Mouse (Mus musculus) myocyte (in vitro differentiated cells): ENCODE measurements around the gene Ccdc185. TPM values are rescaled to one million over a fixed set of nuclear protein-coding genes. Genes with fewer than 3 reads are reported as not detected.

ENCODE experiments used
- H3K27me3 ChIP-seq: one replicate; pipeline ENCODE4 v1.6.1; 2011; ENCODE audit not compliant: control insufficient read depth, insufficient read depth, insufficient read length
- H3K36me3 ChIP-seq: one replicate; pipeline ENCODE4 v1.6.1; 2011; ENCODE audit not compliant: control insufficient read depth, insufficient read depth
- H3K4me2 ChIP-seq: one replicate; pipeline ENCODE4 v1.6.1; 2011; ENCODE audit warnings: low read depth, control low read depth
- H3K4me3 ChIP-seq: one replicate; pipeline ENCODE4 v1.5.1; 2011; ENCODE audit warnings: mild to moderate bottlenecking, control low read depth, moderate library complexity
- H3K79me2 ChIP-seq: one replicate; pipeline ENCODE4 v1.6.1; 2011; ENCODE audit not compliant: control insufficient read depth, insufficient read depth
- H3ac ChIP-seq: one replicate; pipeline ENCODE4 v1.6.1; 2011; ENCODE audit not compliant: control insufficient read depth, insufficient read length
- CEBPB ChIP-seq: IDR thresholded peaks from 2 replicates; pipeline ENCODE4 v1.6.1; 2011; ENCODE audit warnings: mild to moderate bottlenecking, moderate library complexity; ENCODE audit not compliant: poor library complexity, insufficient read depth, severe bottlenecking
- E2F4 ChIP-seq: IDR thresholded peaks from one replicate; pipeline ENCODE4 v1.6.1; 2011; ENCODE audit warnings: mild to moderate bottlenecking, control low read depth, moderate library complexity; ENCODE audit not compliant: insufficient read depth
- MAX ChIP-seq: IDR thresholded peaks from one replicate; pipeline ENCODE4 v1.6.1; 2011; ENCODE audit warnings: low read depth, mild to moderate bottlenecking, control low read depth
- MYOD1 ChIP-seq, 3 experiments: IDR thresholded peaks; one replicate each; pipeline ENCODE4 v1.6.1; 2011; ENCODE audit warnings: control low read depth in 2 of 3, low read depth in 2 of 3, mild to moderate bottlenecking in 2 of 3, moderate library complexity in 1 of 3; ENCODE audit not compliant: insufficient read length in 2 of 3, control insufficient read depth in 1 of 3
- MYOG ChIP-seq, 3 experiments: IDR thresholded peaks; one replicate each; pipeline ENCODE4 v1.6.1; 2011; ENCODE audit warnings: control low read depth in 2 of 3, low read depth in 2 of 3, mild to moderate bottlenecking in 2 of 3; ENCODE audit not compliant: insufficient read length in 2 of 3, control insufficient read depth in 1 of 3, insufficient read depth in 1 of 3
- POLR2A ChIP-seq: IDR thresholded peaks from one replicate; pipeline ENCODE4 v1.6.1; 2011; ENCODE audit warnings: low read depth, mild to moderate bottlenecking, control low read depth, moderate library complexity; ENCODE audit not compliant: insufficient read length
- POLR2AphosphoS2 ChIP-seq: IDR thresholded peaks from one replicate; pipeline ENCODE4 v1.6.1; 2011; ENCODE audit warnings: low read depth, control low read depth; ENCODE audit not compliant: insufficient read length
- REST ChIP-seq: IDR thresholded peaks from one replicate; pipeline ENCODE4 v1.6.1; 2011; ENCODE audit warnings: mild to moderate bottlenecking, control low read depth, moderate library complexity; ENCODE audit not compliant: insufficient read depth, insufficient read length
- SRF ChIP-seq: IDR thresholded peaks from one replicate; pipeline ENCODE4 v1.6.1; 2011; ENCODE audit warnings: low read depth; ENCODE audit not compliant: control insufficient read depth, insufficient read length
- TCF12 ChIP-seq: IDR thresholded peaks from one replicate; pipeline ENCODE4 v1.6.1; 2011; ENCODE audit warnings: mild to moderate bottlenecking, control low read depth; ENCODE audit not compliant: poor library complexity, insufficient read depth, severe bottlenecking
- TCF3 ChIP-seq: IDR thresholded peaks from one replicate; pipeline ENCODE4 v1.6.1; 2011; ENCODE audit warnings: low read depth, control low read depth; ENCODE audit not compliant: insufficient read length
- USF1 ChIP-seq: IDR thresholded peaks from one replicate; pipeline ENCODE4 v1.6.1; 2011; ENCODE audit warnings: low read depth, mild to moderate bottlenecking, control low read depth, moderate library complexity
- polyA plus RNA-seq: library from polyadenylated mRNA; unstranded; fragments of >200 nt; fragmentation: generic; extraction: Trizol; gene quantifications from one replicate; pipeline ENCODE4 v1.2.1, GENCODE M21; 2012; ENCODE audit warnings: missing spikeins

The Ccdc185 gene
- polyA plus RNA-seq, 1 experiment, result not detected

DNA sequence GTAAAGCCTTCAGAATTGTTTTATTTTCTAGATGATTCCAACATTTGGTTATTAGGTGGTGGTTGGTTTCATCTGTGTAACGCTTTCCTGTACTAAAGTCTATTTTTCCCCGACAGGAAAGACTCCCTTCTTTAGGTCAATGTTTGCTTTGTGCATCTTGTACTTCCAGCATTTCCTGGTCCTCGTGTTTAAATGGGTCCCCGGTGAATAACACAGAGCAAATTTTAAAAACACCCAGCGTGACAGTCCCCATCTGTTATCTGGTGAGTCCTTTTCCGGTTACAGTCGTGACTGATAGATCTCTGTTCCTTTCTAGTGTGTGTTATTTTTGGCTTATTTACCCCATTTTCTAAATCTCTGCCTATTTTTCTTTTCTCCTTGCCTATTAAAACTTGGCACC, 16.3 kb downstream of the Ccdc185 start:
- H3K36me3 ChIP-seq, result no peaks in the 10 kb centered on the region
- no peaks in the 10 kb centered on the region for H3K27me3 ChIP-seq
- TF ChIP-seq MYOD1 (IDR thresholded peaks at IDR 0.05; ENCODE audit: control insufficient read depth in 1 of 3, insufficient read length in 2 of 3, low read depth in 2 of 3), result no peak
- TF ChIP-seq POLR2A, result no peak
- H3ac ChIP-seq, result no peak overlapping the region
- H3K4me3 ChIP-seq, result no peak overlapping the region
- H3K4me2 ChIP-seq, result no peak overlapping the region
- no peaks in the 10 kb centered on the region for H3K79me2 ChIP-seq

DNA sequence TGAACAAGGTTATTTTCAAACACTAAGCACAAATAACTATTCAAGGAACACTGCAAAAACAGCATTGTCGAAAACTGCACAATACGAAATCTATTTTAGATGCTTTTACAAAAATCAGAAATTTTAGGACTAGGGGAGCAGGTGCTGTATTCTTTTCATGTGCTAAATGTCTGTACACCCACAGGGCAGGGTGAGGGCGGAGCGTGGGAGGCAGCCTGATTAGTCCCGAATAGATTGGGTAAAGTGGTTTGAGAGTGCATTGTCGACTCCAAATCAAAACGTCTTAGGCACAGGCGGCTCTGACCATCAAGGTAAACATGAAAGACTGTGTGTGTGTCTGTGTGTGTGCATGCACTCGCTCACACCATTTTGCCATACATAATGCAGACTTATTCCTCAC, 20.0 kb downstream of the Ccdc185 start:
- H3ac ChIP-seq, result no peak overlapping the region
- no peaks in the 10 kb centered on the region for H3K79me2 ChIP-seq
- H3K4me3 ChIP-seq, result no peak overlapping the region
- H3K27me3 ChIP-seq, result no peaks in the 10 kb centered on the region
- H3K36me3 ChIP-seq, result no peaks in the 10 kb centered on the region
- TF ChIP-seq POLR2A (no peak), REST (no peak), SRF (no peak), POLR2AphosphoS2 (no peak)
- H3K4me2 ChIP-seq, result no peak overlapping the region

DNA sequence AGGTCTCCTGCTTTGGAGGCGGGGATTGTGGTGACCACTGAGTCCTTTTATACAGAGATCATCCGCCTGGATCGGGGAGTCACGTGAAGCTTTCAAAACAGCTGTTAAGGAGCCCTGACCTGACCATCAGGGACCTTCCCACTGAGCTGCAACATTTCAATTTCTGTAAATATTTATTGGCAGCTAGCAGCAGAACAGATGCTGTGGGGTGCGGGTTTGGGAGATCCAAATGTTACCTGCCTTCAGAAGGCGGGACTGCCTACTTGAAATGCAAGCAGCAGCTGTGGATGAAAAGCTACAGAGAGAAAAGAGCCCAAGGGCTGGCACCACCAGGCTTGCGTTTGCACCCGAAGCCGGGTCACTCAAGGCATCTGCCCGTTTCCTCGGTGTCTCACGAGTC, 21.4 kb downstream of the Ccdc185 start:
- H3ac ChIP-seq, result no peak overlapping the region
- no peaks in the 10 kb centered on the region for H3K79me2 ChIP-seq
- no peak overlapping the region for H3K4me2 ChIP-seq

DNA sequence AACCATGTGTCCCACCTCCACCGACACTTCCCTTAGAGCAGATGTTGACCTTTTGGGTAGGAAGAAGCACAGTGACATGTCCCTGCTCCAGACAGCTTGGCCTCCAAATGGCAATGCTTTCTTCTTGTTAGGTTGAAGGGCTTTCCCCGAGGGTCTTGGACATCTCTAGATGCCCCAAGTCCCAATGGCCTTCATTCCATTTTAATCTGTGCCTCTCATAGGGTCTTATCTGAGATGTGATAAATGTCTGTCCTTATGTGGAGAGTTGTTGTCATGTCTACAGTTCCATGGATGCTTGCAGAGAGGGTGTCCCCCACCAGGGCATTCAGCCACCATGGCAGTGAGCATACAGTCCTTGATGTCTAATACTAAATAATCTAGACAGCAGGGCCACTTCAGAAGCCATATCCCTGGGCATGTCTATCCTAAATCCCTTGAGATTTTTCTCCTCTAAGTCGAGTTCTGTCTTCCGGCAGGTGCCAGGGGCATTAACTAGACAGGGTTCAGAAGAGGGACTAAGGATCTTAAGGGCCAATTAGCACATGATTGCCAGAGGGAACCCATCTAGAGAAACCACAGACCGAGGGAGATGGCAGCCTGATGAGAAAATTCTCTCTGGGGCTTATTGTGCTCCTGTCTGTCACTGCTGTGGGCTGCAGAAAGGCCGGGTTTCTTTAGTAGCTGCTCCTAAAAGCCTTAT, 34.6 kb downstream of the Ccdc185 start:
- Histone ChIP-seq H3K79me2 (no peaks in the 10 kb centered on the region), H3K27me3 (peaks cover 4% of the 10 kb centered on the region), H3ac (no peak overlapping the region), H3K4me2 (no peak overlapping the region), H3K36me3 (no peaks in the 10 kb centered on the region), H3K4me3 (no peak overlapping the region)
- TF ChIP-seq REST, result no peak
- no peak for TF ChIP-seq E2F4
- no peak for TF ChIP-seq USF1
- TF ChIP-seq POLR2A, result no peak
- TF ChIP-seq POLR2AphosphoS2, result no peak
- TF ChIP-seq TCF3, result no peak

More for the DNA sequence above, 21.4 kb downstream of the Ccdc185 start:
- Histone ChIP-seq H3K4me3 (no peak overlapping the region), H3K36me3 (no peaks in the 10 kb centered on the region), H3K27me3 (no peaks in the 10 kb centered on the region)
- no peak for TF ChIP-seq E2F4
- no peak for TF ChIP-seq MAX
- no peak for TF ChIP-seq TCF3
- no peak for TF ChIP-seq SRF
- TF ChIP-seq CEBPB, result no peak
- no peak for TF ChIP-seq TCF12

DNA sequence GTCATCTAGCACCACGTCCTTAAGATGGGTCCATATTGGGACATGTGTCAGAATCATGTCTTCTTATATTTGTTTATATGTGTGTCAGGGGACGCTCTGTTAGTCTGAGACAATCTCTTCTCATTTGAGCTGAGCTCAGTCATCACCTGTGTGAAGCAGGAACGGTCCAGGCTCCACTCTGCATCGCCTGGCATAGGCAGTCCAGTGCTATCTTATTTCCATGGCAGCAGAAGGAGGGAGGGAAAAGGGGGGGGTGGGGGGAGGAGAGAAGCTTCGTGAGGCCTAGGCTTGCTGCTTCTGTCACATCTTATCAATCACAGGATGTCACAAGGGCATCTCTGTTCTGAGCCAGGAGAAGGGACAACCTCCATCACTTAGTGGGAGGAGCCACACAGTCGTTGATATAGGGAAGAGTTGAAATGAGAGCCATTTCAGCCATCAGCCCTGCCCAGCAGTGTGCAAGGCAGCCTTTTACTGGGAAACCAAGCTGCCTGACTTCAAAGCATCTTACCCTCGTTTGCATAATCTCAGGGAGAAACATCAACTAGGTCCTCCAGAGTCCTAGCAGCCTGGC, 37.5 kb downstream of the Ccdc185 start:
- H3K4me3 ChIP-seq, result no peak overlapping the region
- H3K4me2 ChIP-seq, result no peak overlapping the region
- TF ChIP-seq POLR2A (no peak), SRF (no peak), MYOD1 (IDR thresholded peaks at IDR 0.05; ENCODE audit: control insufficient read depth in 1 of 3, insufficient read length in 2 of 3, low read depth in 2 of 3) (no peak), E2F4 (no peak), TCF12 (no peak), MAX (no peak), USF1 (no peak), MYOG (IDR thresholded peaks at IDR 0.05; ENCODE audit: control insufficient read depth in 1 of 3, insufficient read depth in 1 of 3, insufficient read length in 2 of 3, low read depth in 2 of 3) (no peak), CEBPB (no peak), TCF3 (no peak)
- H3ac ChIP-seq, result no peak overlapping the region
- peaks cover 4% of the 10 kb centered on the region for H3K27me3 ChIP-seq
- H3K79me2 ChIP-seq, result no peaks in the 10 kb centered on the region
- no peaks in the 10 kb centered on the region for H3K36me3 ChIP-seq
